Mouse (Mus musculus): Measurements from ENCODE around the gene Galnt2. TPM values are rescaled to one million over a fixed set of nuclear protein-coding genes. Genes with fewer than 3 reads are reported as not detected.

Gene Galnt2
- polyA plus RNA-seq, 1 experiment from 2014 or later: 34.8 TPM

DNA sequence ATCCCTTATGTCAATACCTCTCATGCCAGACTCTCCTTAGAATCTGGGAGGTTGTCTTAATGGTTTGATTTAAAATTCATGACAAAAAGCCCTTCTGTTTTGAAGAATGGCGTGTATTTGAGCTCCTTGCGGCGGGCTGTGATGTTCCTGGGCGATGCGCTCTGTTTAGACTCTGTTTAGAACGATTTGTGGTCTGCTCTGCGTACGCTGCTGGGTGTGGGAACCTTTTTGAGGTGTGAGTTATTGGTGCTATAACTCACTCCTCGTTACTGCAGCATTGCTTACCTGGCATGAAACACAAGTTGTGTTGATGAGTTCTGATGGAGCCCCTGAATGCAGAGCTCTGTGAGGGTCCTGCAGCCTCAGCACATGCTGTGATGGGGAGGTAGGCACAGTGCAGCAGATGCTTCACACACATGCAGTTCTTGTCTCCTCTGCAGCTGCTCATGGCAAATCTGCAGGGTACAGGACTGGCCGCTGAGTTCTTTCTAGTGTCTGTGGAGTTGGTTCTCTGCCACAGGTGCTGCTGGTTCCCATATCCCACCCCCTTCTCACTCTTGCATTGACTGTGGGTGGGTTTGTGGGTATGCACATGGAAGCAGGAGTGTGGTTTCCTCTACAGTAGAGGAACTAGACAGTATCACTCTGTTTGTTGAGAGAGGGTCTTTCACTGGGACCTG, 43.4 kb downstream of the Galnt2 start:
- DNase-seq (ENCODE audit: low spot score): no peak
- WGBS: 77% methylated on average over 10 of the region's 10 CpGs
- no peaks in the 10 kb centered on the region for H3K27me3 ChIP-seq (replicated peaks; ENCODE audit: low read depth, poor library complexity, severe bottlenecking)
- H3K27ac ChIP-seq (replicated peaks): no peak overlapping the region
- 0 out of 2 replicates have a peak, but pooled peaks cover 4% of the 10 kb centered on the region for H3K9me3 ChIP-seq
- H3K4me3 ChIP-seq: no peak overlapping the region
- H3K4me1 ChIP-seq: peaks cover 36% of the 10 kb centered on the region
- peaks cover 30% of the 10 kb centered on the region for H3K36me3 ChIP-seq (replicated peaks)

DNA sequence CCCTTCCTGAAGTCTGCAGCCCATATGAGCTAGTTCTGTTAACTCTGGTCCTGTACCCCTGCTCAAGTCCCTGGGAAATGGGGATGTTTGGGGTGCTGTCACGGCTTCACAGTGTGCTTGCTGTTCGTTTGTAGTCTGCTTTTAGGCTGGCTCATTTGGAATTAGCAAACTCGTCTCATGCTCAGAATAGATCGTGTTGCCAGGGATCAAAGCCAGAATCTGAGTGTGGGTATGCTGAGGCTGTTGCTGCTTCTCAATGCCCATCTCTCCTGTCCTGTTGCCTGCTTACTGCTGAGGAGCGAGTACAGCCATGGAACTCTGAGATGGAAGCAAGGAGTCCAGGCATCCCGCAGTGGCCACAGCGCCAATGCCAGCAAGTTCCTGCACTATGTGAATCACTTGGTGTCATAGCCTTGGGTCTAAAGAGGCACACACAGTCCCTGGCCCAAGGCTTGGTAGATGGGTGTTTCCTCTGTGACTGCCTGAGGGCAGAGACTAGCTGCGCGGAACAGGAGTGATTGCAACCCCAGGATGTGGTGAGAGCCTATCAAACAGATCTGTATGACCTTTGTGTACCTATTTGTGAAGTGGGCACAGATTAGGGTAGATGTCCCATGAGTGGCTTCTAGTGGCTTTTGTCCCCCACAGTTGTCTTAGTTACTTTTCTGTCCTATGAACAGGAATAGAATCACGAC, 44.3 kb downstream of the Galnt2 start:
- Histone ChIP-seq H3K27ac (replicated peaks) (no peak overlapping the region), H3K9me3 (0 out of 2 replicates have a peak, but pooled peaks cover 4% of the 10 kb centered on the region), H3K4me1 (peaks cover 36% of the 10 kb centered on the region)

DNA sequence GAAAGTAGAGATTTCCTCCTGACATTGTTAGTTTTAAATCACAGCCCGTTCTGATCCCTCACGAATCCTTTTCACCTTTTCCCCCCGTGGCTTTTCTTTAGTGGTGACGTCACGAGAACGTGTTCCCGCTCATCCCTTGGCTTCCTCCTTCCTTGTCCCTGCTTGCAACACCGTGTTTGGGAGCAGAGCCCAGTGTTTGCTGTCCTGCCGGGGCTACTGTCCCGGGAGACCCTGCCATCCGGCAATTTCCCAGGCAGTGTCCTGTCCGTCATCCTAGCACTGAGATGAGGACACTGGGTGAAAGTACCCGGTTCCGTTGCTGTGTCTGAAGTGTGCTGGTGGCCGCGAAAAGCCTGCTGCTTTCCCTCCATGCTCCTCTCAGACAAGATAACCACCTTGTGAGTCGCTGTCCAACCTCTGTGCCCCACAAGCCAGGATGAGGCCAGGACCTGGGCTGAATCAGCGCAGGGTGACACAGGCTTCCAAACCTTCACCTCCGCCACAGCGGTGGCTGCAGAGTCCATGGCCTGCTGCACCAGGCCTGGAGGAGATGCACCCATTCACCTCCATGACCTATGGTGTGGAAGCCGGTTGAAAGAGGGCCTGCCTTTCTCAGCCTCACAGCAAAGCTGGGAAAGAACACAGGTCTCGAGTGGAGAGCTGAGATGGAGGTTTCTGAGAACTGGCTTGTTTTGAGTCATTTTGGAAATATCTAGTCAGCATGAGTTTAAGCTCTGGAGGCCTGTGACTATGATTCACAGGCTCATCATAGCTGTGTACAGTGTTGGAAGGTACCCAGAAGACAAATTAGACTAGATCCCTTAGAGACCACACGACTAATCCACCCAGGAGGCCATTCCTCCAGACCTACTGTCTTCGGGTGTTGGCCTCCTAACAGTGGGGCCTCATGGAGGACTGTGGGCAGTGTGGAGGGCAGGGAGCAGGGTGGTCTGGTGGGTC, 47.0 kb downstream of the Galnt2 start:
- no peak overlapping the region for H3K4me3 ChIP-seq
- WGBS: 84% methylated on average over 24 of the region's 24 CpGs
- H3K4me1 ChIP-seq: peaks cover 52% of the 10 kb centered on the region
- H3K36me3 ChIP-seq (replicated peaks): peaks cover 14% of the 10 kb centered on the region
- peak overlapping the region; percentile 37 for H3K27ac ChIP-seq (replicated peaks)
- H3K9me3 ChIP-seq: 0 out of 2 replicates have a peak, but pooled peaks cover 4% of the 10 kb centered on the region
- DNase-seq (ENCODE audit: low spot score): no peak
- H3K27me3 ChIP-seq (replicated peaks; ENCODE audit: low read depth, poor library complexity, severe bottlenecking): no peaks in the 10 kb centered on the region

More for the DNA sequence above, 44.3 kb downstream of the Galnt2 start:
- 95% methylated on average over 10 of the region's 10 CpGs for WGBS
- no peak overlapping the region for H3K4me3 ChIP-seq
- H3K27me3 ChIP-seq (replicated peaks; ENCODE audit: low read depth, poor library complexity, severe bottlenecking): no peaks in the 10 kb centered on the region
- no peak for DNase-seq (ENCODE audit: low spot score)
- peaks cover 30% of the 10 kb centered on the region for H3K36me3 ChIP-seq (replicated peaks)

DNA sequence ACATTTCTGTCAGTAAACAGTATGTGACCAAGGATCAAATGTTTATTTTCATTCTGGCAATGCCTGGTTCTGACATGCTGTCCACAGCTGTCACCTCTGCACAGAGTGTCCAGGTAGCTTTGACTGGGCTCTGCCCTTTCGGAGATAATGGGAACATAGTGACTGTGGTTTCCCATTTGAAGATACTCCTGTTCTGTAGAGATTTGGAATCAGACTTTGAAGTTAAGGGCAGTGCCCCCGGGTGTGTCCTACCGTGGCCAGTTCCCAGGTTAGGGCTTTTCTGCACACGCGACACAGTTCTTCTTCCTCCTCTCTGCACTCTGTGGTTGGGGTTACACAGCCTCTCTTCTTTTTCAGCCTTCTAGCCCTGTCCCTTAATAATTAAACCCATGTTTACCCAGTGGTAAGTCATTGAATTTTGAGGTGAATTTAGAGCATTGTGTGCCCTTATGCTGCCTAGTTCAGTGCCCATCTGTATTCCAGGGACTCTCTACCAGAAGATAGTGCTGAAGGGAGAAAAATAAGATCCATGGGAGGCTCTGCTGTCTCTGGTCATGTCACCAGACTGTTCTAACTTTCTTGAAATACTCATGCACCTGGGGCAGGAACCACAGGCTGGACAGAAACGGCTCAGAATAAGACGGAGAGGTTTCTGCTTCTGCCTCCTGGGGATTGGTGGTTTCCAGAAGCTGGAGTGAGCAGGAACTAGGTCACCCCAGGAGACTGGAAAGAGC, 47.9 kb downstream of the Galnt2 start:
- Histone ChIP-seq H3K4me3 (no peak overlapping the region), H3K27ac (replicated peaks) (no peak overlapping the region), H3K36me3 (replicated peaks) (peaks cover 14% of the 10 kb centered on the region), H3K9me3 (0 out of 2 replicates have a peak, but pooled peaks cover 4% of the 10 kb centered on the region), H3K27me3 (replicated peaks; ENCODE audit: low read depth, poor library complexity, severe bottlenecking) (no peaks in the 10 kb centered on the region), H3K4me1 (peaks cover 52% of the 10 kb centered on the region)
- DNase-seq (ENCODE audit: low spot score): no peak
- WGBS: 91% methylated on average over 7 of the region's 7 CpGs

DNA sequence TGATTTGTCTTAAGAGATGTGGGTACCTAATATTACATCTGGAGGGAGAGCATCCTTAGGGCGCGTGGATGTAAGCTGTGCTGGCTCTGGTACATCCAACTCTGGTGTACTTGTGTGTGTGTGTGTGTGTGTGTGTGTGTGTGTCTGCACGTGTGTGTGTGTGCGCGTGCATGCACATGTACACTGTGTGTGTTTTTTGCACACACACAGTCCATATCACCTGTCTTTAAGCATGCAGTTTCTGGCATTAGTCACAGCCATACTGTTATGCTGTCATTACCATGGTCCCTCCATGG, 48.4 kb downstream of the Galnt2 start:
- Histone ChIP-seq H3K27ac (replicated peaks) (no peak overlapping the region), H3K4me1 (peaks cover 52% of the 10 kb centered on the region), H3K9me3 (0 out of 2 replicates have a peak, but pooled peaks cover 4% of the 10 kb centered on the region), H3K36me3 (replicated peaks) (peaks cover 14% of the 10 kb centered on the region), H3K4me3 (no peak overlapping the region), H3K27me3 (replicated peaks; ENCODE audit: low read depth, poor library complexity, severe bottlenecking) (no peaks in the 10 kb centered on the region)
- 95% methylated on average over 5 of the region's 5 CpGs for WGBS
- no peak for DNase-seq (ENCODE audit: low spot score)

DNA sequence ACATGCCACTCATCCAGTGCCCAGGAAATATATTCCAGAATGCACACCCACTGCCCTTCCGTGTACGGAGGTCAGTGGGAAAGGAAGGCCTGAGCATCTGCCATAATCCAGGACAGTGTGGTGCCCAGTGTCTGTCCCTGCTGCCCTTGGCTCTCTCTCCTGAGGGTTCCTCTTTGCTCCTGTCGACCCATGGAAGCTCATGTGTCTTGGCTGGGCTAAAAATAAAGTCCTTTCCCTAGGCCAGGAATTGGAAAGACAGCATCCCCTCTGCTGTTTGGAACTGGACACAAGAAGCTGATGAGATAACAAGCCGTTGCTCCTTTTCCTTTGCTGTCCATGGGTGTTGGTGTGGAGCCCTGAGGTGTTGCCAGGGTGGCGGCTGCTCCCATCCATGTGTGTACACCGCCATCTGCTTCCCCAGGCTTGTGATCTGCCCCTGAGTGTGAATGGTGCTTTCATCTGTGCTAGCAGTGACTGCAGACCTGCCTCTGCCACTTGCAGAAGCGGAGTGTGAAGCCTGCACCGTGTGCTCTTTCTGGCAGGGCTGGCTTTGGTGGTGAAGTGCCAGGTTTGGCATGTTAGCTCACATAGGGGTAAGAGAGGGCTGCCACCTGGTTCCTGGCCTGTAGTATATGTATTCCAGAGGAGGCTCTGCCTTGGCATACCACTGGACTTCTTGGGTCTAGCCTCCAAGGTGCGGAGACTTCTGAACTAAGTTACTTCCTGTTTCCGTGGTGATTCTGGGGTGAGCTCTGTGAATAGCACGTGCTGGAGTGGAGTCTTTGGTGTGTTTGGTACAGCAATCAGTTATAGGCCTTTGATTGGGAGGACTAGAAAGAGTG, 50.7 kb downstream of the Galnt2 start:
- Histone ChIP-seq H3K27me3 (replicated peaks; ENCODE audit: low read depth, poor library complexity, severe bottlenecking) (no peaks in the 10 kb centered on the region), H3K4me3 (no peak overlapping the region), H3K36me3 (replicated peaks) (no peaks in the 10 kb centered on the region), H3K4me1 (peaks cover 75% of the 10 kb centered on the region), H3K9me3 (no peaks in the 10 kb centered on the region), H3K27ac (replicated peaks) (peak overlapping the region; percentile 87; the same call in 1 of the 2 replicates)
- 83% methylated on average over 11 of the region's 11 CpGs for WGBS
- no peak for DNase-seq (ENCODE audit: low spot score)

DNA sequence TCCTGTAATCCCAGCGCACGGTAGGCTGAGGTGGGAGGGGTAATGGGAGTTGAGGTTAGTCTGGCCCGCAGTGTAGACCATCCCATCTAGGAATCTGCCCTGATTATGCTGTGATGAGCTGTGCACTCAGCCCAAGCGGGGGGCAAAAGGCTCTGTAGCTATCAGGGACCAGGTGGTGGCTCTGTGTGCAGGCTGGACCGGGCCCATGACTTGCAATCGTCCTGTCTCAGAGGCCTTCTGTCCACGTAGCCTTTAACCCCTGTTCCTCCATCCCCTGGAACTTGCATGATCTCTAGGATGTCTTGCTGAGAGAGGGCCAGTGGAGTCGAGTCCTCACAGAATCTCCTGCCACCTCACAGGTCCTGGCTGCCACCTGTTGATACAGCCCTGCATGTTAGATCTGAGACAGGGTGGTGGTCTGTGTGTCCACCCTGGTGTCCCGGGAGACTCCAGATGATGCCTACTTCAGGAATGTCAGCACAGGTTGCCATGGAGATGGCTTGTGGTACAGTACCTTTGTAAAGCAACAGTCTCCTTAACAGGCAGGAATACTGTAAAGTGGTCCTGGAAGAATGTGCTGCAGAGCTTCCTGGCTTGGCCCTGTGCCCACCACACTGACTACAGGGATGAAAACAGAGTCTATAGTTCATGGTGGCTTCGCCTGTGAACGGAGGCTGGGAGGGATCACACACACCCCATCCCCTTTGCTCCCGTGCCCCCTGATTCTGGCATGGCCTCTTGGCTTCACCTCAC, 51.9 kb downstream of the Galnt2 start:
- Histone ChIP-seq H3K27ac (replicated peaks) (peak overlapping the region; percentile 87), H3K36me3 (replicated peaks) (no peaks in the 10 kb centered on the region), H3K4me3 (no peak overlapping the region), H3K9me3 (no peaks in the 10 kb centered on the region), H3K4me1 (peaks cover 77% of the 10 kb centered on the region), H3K27me3 (replicated peaks; ENCODE audit: low read depth, poor library complexity, severe bottlenecking) (no peaks in the 10 kb centered on the region)
- no peak for DNase-seq (ENCODE audit: low spot score)
- WGBS: 79% methylated on average over 12 of the region's 12 CpGs

DNA sequence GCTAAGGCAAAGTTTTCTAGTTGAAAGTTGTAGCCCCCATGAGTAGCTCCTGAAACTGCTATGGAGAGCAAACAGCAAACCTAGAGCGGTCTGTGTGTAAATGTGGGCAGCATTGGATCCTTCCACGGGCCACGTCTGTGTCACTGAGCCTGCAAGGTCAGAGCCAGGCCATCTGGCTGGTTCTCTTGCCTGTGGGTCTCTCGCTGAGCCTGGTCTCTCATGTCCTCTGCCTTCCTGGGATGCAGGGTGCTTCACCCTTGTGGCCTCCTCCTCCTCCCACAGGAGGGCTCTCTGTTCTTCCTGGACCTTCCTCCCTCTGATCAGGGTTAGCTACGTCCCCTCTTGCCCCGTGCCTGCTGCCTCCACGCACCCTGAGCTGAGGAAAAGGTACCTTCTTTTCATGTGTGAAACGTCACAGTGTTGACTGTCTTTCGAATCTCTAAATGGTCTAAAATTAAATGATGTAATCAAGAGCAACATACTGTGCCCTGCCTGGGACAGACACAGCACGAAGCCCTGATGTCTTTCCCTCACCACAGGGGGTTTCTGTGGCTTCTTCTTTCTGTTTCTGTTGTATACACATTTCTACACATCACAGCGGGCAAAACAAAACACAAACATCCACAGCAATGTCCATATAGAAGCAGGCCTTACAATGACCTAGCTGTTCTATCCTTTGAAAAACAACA, 52.6 kb downstream of the Galnt2 start:
- no peaks in the 10 kb centered on the region for H3K27me3 ChIP-seq (replicated peaks; ENCODE audit: low read depth, poor library complexity, severe bottlenecking)
- WGBS: 38% methylated on average over 11 of the region's 11 CpGs
- H3K27ac ChIP-seq (replicated peaks): peak overlapping the region; percentile 87
- DNase-seq (ENCODE audit: low spot score): no peak
- no peak overlapping the region for H3K4me3 ChIP-seq
- H3K9me3 ChIP-seq: no peaks in the 10 kb centered on the region
- peaks cover 71% of the 10 kb centered on the region for H3K4me1 ChIP-seq
- no peaks in the 10 kb centered on the region for H3K36me3 ChIP-seq (replicated peaks)

DNA sequence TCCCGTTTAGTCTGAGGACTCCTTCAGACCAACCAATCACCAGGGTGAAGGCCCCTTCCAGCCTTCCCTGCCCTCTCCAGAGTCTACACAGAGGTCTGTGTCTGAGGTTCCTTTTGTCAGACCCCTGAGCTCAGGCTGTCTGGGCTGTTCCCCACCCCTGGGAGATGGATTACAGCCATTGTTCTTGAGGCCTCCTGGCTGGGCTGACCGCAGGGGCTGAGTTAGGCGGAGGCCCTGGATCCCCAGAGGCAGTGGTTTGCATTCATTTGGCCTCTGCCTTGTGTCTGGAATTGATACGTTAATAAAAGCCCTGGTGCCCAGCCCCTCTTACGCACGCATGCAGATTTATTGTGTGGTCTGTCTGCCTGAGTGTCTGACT, 53.1 kb downstream of the Galnt2 start:
- DNase-seq (ENCODE audit: low spot score): peak; percentile 67
- H3K27me3 ChIP-seq (replicated peaks; ENCODE audit: low read depth, poor library complexity, severe bottlenecking): no peaks in the 10 kb centered on the region
- H3K27ac ChIP-seq (replicated peaks): peak overlapping the region; percentile 87
- peaks cover 69% of the 10 kb centered on the region for H3K4me1 ChIP-seq
- H3K4me3 ChIP-seq: no peak overlapping the region; the same call in 1 of the 2 replicates
- 8% methylated on average over 6 of the region's 6 CpGs for WGBS
- H3K9me3 ChIP-seq: no peaks in the 10 kb centered on the region
- no peaks in the 10 kb centered on the region for H3K36me3 ChIP-seq (replicated peaks)

DNA sequence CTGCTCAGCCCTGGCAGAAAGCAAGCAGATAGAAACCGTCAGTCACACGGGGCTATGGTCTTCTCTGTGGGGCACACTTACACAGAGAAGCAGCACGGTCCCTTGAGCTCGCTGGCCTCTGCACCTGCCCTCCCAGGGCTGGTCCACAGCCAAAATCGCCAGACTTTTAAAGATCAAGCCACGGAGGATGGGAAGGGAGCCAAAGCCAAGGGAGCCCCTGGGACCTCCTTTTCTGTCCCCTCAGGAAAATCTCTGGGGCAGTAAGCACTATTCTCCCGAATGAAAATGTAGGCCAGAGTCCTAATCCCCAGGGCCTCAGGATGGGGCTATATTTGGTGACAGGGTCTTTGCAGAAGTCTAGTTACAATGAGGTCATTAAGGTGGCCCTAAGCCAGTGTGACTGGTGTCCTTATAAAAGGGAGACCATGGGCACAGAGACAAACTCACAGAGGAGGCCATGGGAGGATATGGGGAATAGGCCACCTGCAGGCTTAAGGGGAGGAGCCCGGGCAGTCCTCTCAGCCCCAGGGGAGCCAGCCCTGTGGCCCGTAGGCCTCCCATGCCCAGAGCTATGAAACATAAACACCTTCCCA, 53.9 kb downstream of the Galnt2 start:
- Histone ChIP-seq H3K36me3 (replicated peaks) (no peaks in the 10 kb centered on the region), H3K4me3 (peak overlapping the region; percentile 23; the same call in 1 of the 2 replicates), H3K4me1 (peaks cover 69% of the 10 kb centered on the region), H3K9me3 (no peaks in the 10 kb centered on the region), H3K27me3 (replicated peaks; ENCODE audit: low read depth, poor library complexity, severe bottlenecking) (no peaks in the 10 kb centered on the region), H3K27ac (replicated peaks) (peak overlapping the region; percentile 87)
- WGBS: 43% methylated on average over 9 of the region's 9 CpGs
- DNase-seq (ENCODE audit: low spot score): no peak

Measured in embryonic facial prominence, embryonic 10.5 days (tissue).